Mouse (Mus musculus): ENCODE measurements around the gene Thbs2.

- TF ChIP-seq EP300 (IDR thresholded peaks at IDR 0.05; ENCODE audit: low read length) (no peak), POLR2A (IDR thresholded peaks at IDR 0.05; ENCODE audit: low read depth, low read length) (no peak), CTCF (conservative IDR thresholded peaks at IDR 0.05 in 1 of 2, IDR thresholded peaks at IDR 0.05 in 1 of 2; ENCODE audit: low read depth in 2 of 2, low read length in 2 of 2) (no peak), GABPA (IDR thresholded peaks at IDR 0.05; ENCODE audit: insufficient replicate concordance, low read depth, low read length) (no peak), HCFC1 (IDR thresholded peaks at IDR 0.05; ENCODE audit: low read depth, low read length) (no peak), ZMIZ1 (IDR thresholded peaks at IDR 0.05; ENCODE audit: low read depth, low read length) (no peak), NELFE (IDR thresholded peaks at IDR 0.05; ENCODE audit: low read depth, low read length) (no peak)
Observed at GRCm38 (mm10) chr17:14657123-14657522, 36.9 kb downstream of the Thbs2 start.
